Comparison of ENCODE assay signal across 8 mouse cellular contexts in the genomic region with DNA sequence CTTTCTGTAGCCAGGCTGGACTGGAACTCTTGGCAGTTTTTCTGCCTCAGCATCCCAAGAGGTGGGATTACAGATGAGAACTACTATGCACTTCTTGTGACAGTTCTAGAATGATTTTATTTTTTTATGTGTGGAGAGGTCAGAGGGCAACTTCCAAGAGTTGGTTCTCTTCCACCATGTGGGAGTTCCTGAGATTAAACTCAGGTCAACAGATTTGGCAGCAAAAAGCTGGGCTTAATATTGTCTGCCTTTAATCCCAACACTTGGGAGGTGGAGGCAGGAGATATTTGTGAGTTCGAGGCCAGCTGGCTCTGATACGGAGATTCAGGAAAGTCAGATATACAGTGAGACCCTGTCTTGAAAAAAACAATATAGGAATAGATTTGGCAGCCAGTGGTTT. TPM values are rescaled to one million over a fixed set of nuclear protein-coding genes. Genes with fewer than 3 reads are reported as not detected.
A peak's percentile ranks its signal among the peaks of the same experiment; 100 is the strongest.
DNase-seq lines count a peak whose midpoint lies in the region; ATAC-seq and TF ChIP-seq lines count a peak whose summit lies in the region.

No protein-coding gene starts in this region.

- no peaks in the 10 kb centered on the region for H3K27me3 ChIP-seq in heart, embryonic 13.5 days (replicated peaks)
- no peaks in the 10 kb centered on the region for H3K27me3 ChIP-seq in CH12.LX (replicated peaks)
- H3K27me3 ChIP-seq in forebrain, embryonic 16.5 days (replicated peaks; ENCODE audit: control insufficient read depth, insufficient read depth, low read length) = no peaks in the 10 kb centered on the region
- H3K27me3 ChIP-seq in liver, embryonic 16.5 days (ENCODE audit: control insufficient read depth, insufficient read depth, low read depth, low read length) = no peaks in the 10 kb centered on the region

- in situ Hi-C loops in CH12.LX (cut with MboI; ENCODE audit: low pct_ligation_motif_present, low pct_unique_long_range_greater_than_20kb, low sequenced_read_pairs) = no loop called here

- TF ChIP-seq CTCF in CH12.LX (conservative IDR thresholded peaks at IDR 0.05 in 1 of 2, IDR thresholded peaks at IDR 0.05 in 1 of 2; ENCODE audit: low read depth in 2 of 2, low read length in 2 of 2) = no peak

- no peak overlapping the region for H3K27ac ChIP-seq in heart, embryonic 13.5 days (replicated peaks)
- no peak overlapping the region for H3K27ac ChIP-seq in CH12.LX (ENCODE audit: insufficient read depth, low read depth)
- H3K27ac ChIP-seq in forebrain, embryonic 16.5 days (ENCODE audit: low read length) = no peak overlapping the region
- H3K27ac ChIP-seq in liver, embryonic 16.5 days (ENCODE audit: low read length) = peak overlapping the region; percentile 40; the same call in 1 of the 2 replicates

- peaks cover 45% of the 10 kb centered on the region for H3K4me1 ChIP-seq in heart, embryonic 13.5 days
- peaks cover 0 to 62% of the 10 kb centered on the region in 2 experiments; a peak in 3 of 4 replicates for H3K4me1 ChIP-seq in CH12.LX (ENCODE audit: control insufficient read depth in 1 of 2, insufficient read depth in 2 of 2)
- peaks cover 26% of the 10 kb centered on the region for H3K4me1 ChIP-seq in forebrain, embryonic 16.5 days (replicated peaks; ENCODE audit: control insufficient read depth, insufficient read depth, low read length)
- H3K4me1 ChIP-seq in liver, embryonic 16.5 days (ENCODE audit: control insufficient read depth, low read depth, low read length) = peaks cover 25% of the 10 kb centered on the region

- TF ChIP-seq EP300 in CH12.LX (IDR thresholded peaks at IDR 0.05; ENCODE audit: low read length) = no peak

- H3K4me3 ChIP-seq in heart, embryonic 13.5 days = peak overlapping the region; percentile 99
- H3K4me3 ChIP-seq in CH12.LX (replicated peaks in 1 of 3; ENCODE audit: low read depth in 2 of 3, low read length in 2 of 3, poor library complexity in 1 of 3) = peak overlapping the region in 1 of 3 experiments; percentile 82
- no peak overlapping the region for H3K4me3 ChIP-seq in forebrain, embryonic 16.5 days (replicated peaks; ENCODE audit: low read length)
- peak overlapping the region; percentile 23 for H3K4me3 ChIP-seq in liver, embryonic 16.5 days (ENCODE audit: low read depth, low read length)

- no peak for ATAC-seq in heart, embryonic 13.5 days (ENCODE audit: extremely low read depth, insufficient number of reproducible peaks, low FRiP score, low TSS enrichment)
- no peak for ATAC-seq in forebrain, embryonic 16.5 days
- no peak for ATAC-seq in liver, embryonic 16.5 days (ENCODE audit: low read depth)
- ATAC-seq in megakaryocyte progenitor cell, adult 5-6 weeks (replicated peaks; ENCODE audit: poor library complexity) = no peak

- no peaks in the 10 kb centered on the region for H3K9me3 ChIP-seq in heart, embryonic 13.5 days
- H3K9me3 ChIP-seq in CH12.LX (replicated peaks; ENCODE audit: low read length) = no peaks in the 10 kb centered on the region
- H3K9me3 ChIP-seq in forebrain, embryonic 16.5 days (ENCODE audit: control insufficient read depth, low read length) = no peaks in the 10 kb centered on the region
- H3K9me3 ChIP-seq in liver, embryonic 16.5 days (replicated peaks; ENCODE audit: control insufficient read depth, low read length) = no peaks in the 10 kb centered on the region

- no peak for DNase-seq in heart, postnatal 14 days
- DNase-seq in CH12.LX (ENCODE audit: extremely low read depth) = no peak
- DNase-seq in embryo, embryonic 11 days = no peak
- DNase-seq in layer of hippocampus, postnatal 10 days (ENCODE audit: low spot score in 2 of 2) = no peak

- H3K4me2 ChIP-seq in heart, embryonic 13.5 days = peak overlapping the region; percentile 86
- H3K4me2 ChIP-seq in CH12.LX (ENCODE audit: insufficient read depth, low read depth, poor library complexity, severe bottlenecking) = peak overlapping the region; percentile 73
- 0 out of 2 replicates have a peak overlapping the region, but pooled peaks have one; percentile 2 for H3K4me2 ChIP-seq in forebrain, embryonic 16.5 days (ENCODE audit: low read length)
- peak overlapping the region; percentile 82 for H3K4me2 ChIP-seq in liver, embryonic 16.5 days (ENCODE audit: low read depth, low read length)

- H3K79me2 ChIP-seq in CH12.LX (replicated peaks; ENCODE audit: control insufficient read depth, extremely low read depth, insufficient read depth, poor library complexity, severe bottlenecking) = peaks cover 76% of the 10 kb centered on the region

- no peak for TF ChIP-seq RAD21 in CH12.LX (IDR thresholded peaks at IDR 0.05; ENCODE audit: low read depth, low read length)

- intact Hi-C loops in heart, postnatal 14 days (cut with DNase I) = no loop called here

- 47% methylated on average over 2 of the region's 2 CpGs for WGBS in heart, embryonic 13.5 days
- WGBS in forebrain, embryonic 16.5 days = 67% methylated on average over 2 of the region's 2 CpGs
- 46% methylated on average over 2 of the region's 2 CpGs for WGBS in liver, embryonic 16.5 days (ENCODE audit: insufficient replicate concordance)

- TF ChIP-seq POLR2A in CH12.LX (IDR thresholded peaks at IDR 0.05; ENCODE audit: low read depth, low read length) = no peak

- dilution Hi-C loops in CH12.LX (cut with MboI; ENCODE audit: extremely low pct_ligation_motif_present, extremely low pct_unique_long_range_greater_than_20kb, low sequenced_read_pairs) = no loop called here

- H3K9ac ChIP-seq in heart, embryonic 13.5 days = no peak overlapping the region; the same call in 1 of the 2 replicates
- peak overlapping the region; percentile 68 for H3K9ac ChIP-seq in CH12.LX (ENCODE audit: insufficient read depth, low read depth)
- H3K9ac ChIP-seq in forebrain, embryonic 16.5 days (replicated peaks; ENCODE audit: low read depth, low read length) = no peak overlapping the region
- peak overlapping the region; percentile 18; the same call in 1 of the 2 replicates for H3K9ac ChIP-seq in liver, embryonic 16.5 days (ENCODE audit: low read depth, low read length)

- peaks cover 3% of the 10 kb centered on the region; the same call in 1 of the 2 replicates for H3K36me3 ChIP-seq in heart, embryonic 13.5 days
- peaks cover 6 to 29% of the 10 kb centered on the region in 2 experiments for H3K36me3 ChIP-seq in CH12.LX (replicated peaks in 1 of 2; ENCODE audit: control insufficient read depth in 1 of 2, insufficient read depth in 1 of 2, low read length in 1 of 2)
- H3K36me3 ChIP-seq in forebrain, embryonic 16.5 days (ENCODE audit: control insufficient read depth, insufficient read depth) = no peaks in the 10 kb centered on the region
- H3K36me3 ChIP-seq in liver, embryonic 16.5 days (ENCODE audit: control insufficient read depth, insufficient read depth) = no peaks in the 10 kb centered on the region

TF ChIP-seq in CH12.LX, 34 proteins besides CTCF, POLR2A, EP300 and RAD21:
- TF ChIP-seq POLR2AphosphoS2 (IDR thresholded peaks at IDR 0.05; ENCODE audit: low read depth, low read length) (no peak), MEF2A (IDR thresholded peaks at IDR 0.05; ENCODE audit: borderline replicate concordance, low read depth, low read length) (no peak), CHD1 (IDR thresholded peaks at IDR 0.05; ENCODE audit: low read depth, low read length) (no peak), MAZ (IDR thresholded peaks at IDR 0.05; ENCODE audit: low read depth, low read length) (no peak), IRF4 (IDR thresholded peaks at IDR 0.05; ENCODE audit: low read depth, low read length) (no peak), ZNF384 (IDR thresholded peaks at IDR 0.05; ENCODE audit: low read depth, low read length) (peak; percentile 58), MAX (IDR thresholded peaks at IDR 0.05; ENCODE audit: low read length) (no peak)

RNA-seq across cellular contexts. Expression of gene Naa15, which starts 3.0 kb away (rescaled TPM):
- 35.7 and 44.6 TPM in 2 replicates for polyA plus RNA-seq in heart, embryonic 13.5 days (2015; fragmentation: Nextera tagmentation; extraction: Ambion mirVana)
- 10 to 100 TPM; 44.8 to 45.0 TPM for total RNA-seq in heart, postnatal 14 days (2021)
- total RNA-seq in CH12.LX (2012; rRNA removed) (27.6 and 34.1 TPM in 2 replicates), CH12.LX (2014; rRNA removed) (59.0 and 59.9 TPM in 2 replicates)
- polyA plus RNA-seq in CH12.LX (2012; ENCODE audit: insufficient read length, low read depth) = 85.8 and 95.3 TPM in 2 replicates
- polyA plus RNA-seq in forebrain, embryonic 16.5 days (2015; fragmentation: Nextera tagmentation; extraction: Ambion mirVana) = 49.9 and 56.5 TPM in 2 replicates
- polyA plus RNA-seq in liver, embryonic 16.5 days (2015; fragmentation: Nextera tagmentation; extraction: Ambion mirVana) = 15.3 and 16.3 TPM in 2 replicates
- 126 and 131 TPM in 2 replicates for total RNA-seq in megakaryocyte progenitor cell, adult 5-6 weeks (2015)
- 69.8 and 118 TPM in 2 replicates for total RNA-seq in megakaryocyte progenitor cell, adult 5-6 weeks (2017)
- total RNA-seq in layer of hippocampus, postnatal 10 days (2021) = 10 to 100 TPM; 47.1 to 49.9 TPM

RNA-seq across cellular contexts. Expression of gene Ndufc1, which starts 9.2 kb away (rescaled TPM):
- 1,322 and 1,484 TPM in 2 replicates for polyA plus RNA-seq in heart, embryonic 13.5 days (2015; fragmentation: Nextera tagmentation; extraction: Ambion mirVana)
- 1,000 to 10,000 TPM; 1,427 to 1,430 TPM for total RNA-seq in heart, postnatal 14 days (2021)
- 213 and 233 TPM in 2 replicates for total RNA-seq in CH12.LX (2012; rRNA removed)
- total RNA-seq in CH12.LX (2014; rRNA removed) = 206 and 234 TPM in 2 replicates
- polyA plus RNA-seq in CH12.LX (2012; ENCODE audit: insufficient read length, low read depth) = 109 and 159 TPM in 2 replicates
- polyA plus RNA-seq in forebrain, embryonic 16.5 days (2015; fragmentation: Nextera tagmentation; extraction: Ambion mirVana) = 619 and 639 TPM in 2 replicates
- 397 and 419 TPM in 2 replicates for polyA plus RNA-seq in liver, embryonic 16.5 days (2015; fragmentation: Nextera tagmentation; extraction: Ambion mirVana)
- total RNA-seq in megakaryocyte progenitor cell, adult 5-6 weeks (2015) = 175 and 219 TPM in 2 replicates
- 84.9 and 94.9 TPM in 2 replicates for total RNA-seq in megakaryocyte progenitor cell, adult 5-6 weeks (2017)
- 100 to 1,000 TPM; 313 to 318 TPM for total RNA-seq in layer of hippocampus, postnatal 10 days (2021)

RNA-seq across cellular contexts. Expression of gene Mgarp, which starts 21.4 kb away (rescaled TPM):
- 11.7 and 12.2 TPM in 2 replicates for polyA plus RNA-seq in heart, embryonic 13.5 days (2015; fragmentation: Nextera tagmentation; extraction: Ambion mirVana)
- under 1 TPM; 0.33 to 0.34 TPM for total RNA-seq in heart, postnatal 14 days (2021)
- total RNA-seq in CH12.LX (2012; rRNA removed) = not detected in 2 replicates
- total RNA-seq in CH12.LX (2014; rRNA removed) = not detected in 2 replicates
- polyA plus RNA-seq in CH12.LX (2012; ENCODE audit: insufficient read length, low read depth) = 0.23 TPM in 1 of 2 replicates, not detected in the other
- 0.44 and 1.4 TPM in 2 replicates for polyA plus RNA-seq in forebrain, embryonic 16.5 days (2015; fragmentation: Nextera tagmentation; extraction: Ambion mirVana)
- polyA plus RNA-seq in liver, embryonic 16.5 days (2015; fragmentation: Nextera tagmentation; extraction: Ambion mirVana) = 3.0 TPM in 2 replicates
- not detected in 2 replicates for total RNA-seq in megakaryocyte progenitor cell, adult 5-6 weeks (2015)
- not detected in 2 replicates for total RNA-seq in megakaryocyte progenitor cell, adult 5-6 weeks (2017)
- not detected for total RNA-seq in layer of hippocampus, postnatal 10 days (2021)

Comparison
In these comparisons a context has a peak if more than half of its experiments do, and no peak if none do; other contexts are left out.
1. H3K4me2 ChIP-seq: peak in every context shown above with its lines; median percentile 86 in heart, embryonic 13.5 days; 82 in liver, embryonic 16.5 days; 73 in CH12.LX; 2 in forebrain, embryonic 16.5 days.
2. H3K9ac ChIP-seq: peak in CH12.LX (single experiment) and liver, embryonic 16.5 days (single experiment); none in heart, embryonic 13.5 days (single experiment) and forebrain, embryonic 16.5 days (single experiment).
3. RNA of gene Ndufc1, which starts 9.2 kb away (total RNA-seq): 1,427 to 1,430 TPM in heart, postnatal 14 days; 313 to 318 TPM in layer of hippocampus, postnatal 10 days, 206 to 234 TPM in CH12.LX and 84.9 to 219 TPM in megakaryocyte progenitor cell, adult 5-6 weeks; every median in the first group is over 4 times any median in the second.